Mouse (Mus musculus) liver, embryonic 15.5 days (tissue): ENCODE measurements at regions not wholly inside any gene's neighbourhood (a gene's known extent, or its start where the extent isn't known, plus 50 kb on each side); places are given as distances from the start of the nearest gene placed in this dataset.

Experiments
- ATAC-seq: fragments of 200-750 bp; cut with Nextera tagmentation; 2 replicates; pipeline ENCODE4 v1.8.0; 2017; ENCODE audit warnings: moderate number of reproducible peaks, mild to moderate bottlenecking, moderate library complexity; ENCODE audit not compliant: insufficient read depth
- H3K27ac ChIP-seq: fragments of 300-500 bp; sonication (generic); replicated peaks from 2 replicates; pipeline ENCODE4 v1.5.1; 2015; ENCODE audit warnings: mild to moderate bottlenecking, inconsistent platforms
- H3K27me3 ChIP-seq: fragments of 300-500 bp; sonication (generic); 2 replicates; pipeline ENCODE4 v1.6.1; 2015; ENCODE audit warnings: mild to moderate bottlenecking, inconsistent platforms
- H3K36me3 ChIP-seq: fragments of 300-500 bp; sonication (generic); replicated peaks from 2 replicates; pipeline ENCODE4 v1.6.1; 2015; ENCODE audit warnings: moderate library complexity, mild to moderate bottlenecking, inconsistent platforms
- H3K4me1 ChIP-seq: fragments of 300-500 bp; sonication (generic); replicated peaks from 2 replicates; pipeline ENCODE4 v1.6.1; 2015; ENCODE audit warnings: inconsistent platforms
- H3K4me2 ChIP-seq: fragments of 300-500 bp; sonication (generic); 2 replicates; pipeline ENCODE4 v1.6.1; 2015; ENCODE audit warnings: moderate library complexity, mild to moderate bottlenecking, inconsistent platforms
- H3K4me3 ChIP-seq: fragments of 300-500 bp; sonication (generic); replicated peaks from 2 replicates; pipeline ENCODE4 v1.5.1; 2015; ENCODE audit warnings: mild to moderate bottlenecking, inconsistent platforms
- H3K9ac ChIP-seq: fragments of 300-500 bp; sonication (generic); 2 replicates; pipeline ENCODE4 v1.6.1; 2015; ENCODE audit warnings: moderate library complexity, mild to moderate bottlenecking, inconsistent platforms
- H3K9me3 ChIP-seq: fragments of 300-500 bp; sonication (generic); replicated peaks from 2 replicates; pipeline ENCODE4 v1.6.1; 2016; ENCODE audit warnings: inconsistent platforms
- WGBS: fragments of 180-500 bp; shearing (Covaris S2); methylation state at CpG from one replicate; pipeline ENCODE4 v1.1.7; 2015; ENCODE audit warnings: mixed read lengths; ENCODE audit not compliant: insufficient replicate concordance; 5-methylcytosine and 5-hydroxymethylcytosine counted together

DNA sequence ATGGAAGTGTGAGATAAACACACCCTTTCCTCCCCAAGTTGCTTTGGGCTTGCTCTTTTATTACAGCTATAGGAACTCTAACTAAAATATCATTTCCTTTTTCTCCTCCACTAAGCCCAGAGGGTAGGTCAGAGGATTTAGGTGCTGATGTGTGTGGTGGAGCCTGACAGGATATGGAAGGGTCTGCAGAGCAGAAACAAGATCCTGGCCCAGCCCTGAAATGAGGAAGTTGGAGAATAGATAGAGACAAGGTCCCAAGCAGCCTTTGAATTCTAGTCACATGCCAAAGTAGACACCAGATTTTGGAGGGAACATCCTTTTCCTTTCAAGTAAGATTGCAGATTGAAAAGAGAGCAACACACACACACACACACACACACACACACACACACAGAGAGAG is 132.4 kb downstream of the Bmp2 start:
- Histone ChIP-seq H3K9ac (no peak overlapping the region), H3K4me1 (peaks cover 8% of the 10 kb centered on the region; the same call in 1 of the 2 replicates), H3K36me3 (no peaks in the 10 kb centered on the region), H3K9me3 (no peaks in the 10 kb centered on the region), H3K27ac (no peak overlapping the region), H3K4me3 (no peak overlapping the region), H3K27me3 (no peaks in the 10 kb centered on the region), H3K4me2 (no peak overlapping the region)
- ATAC-seq, result no peak

DNA sequence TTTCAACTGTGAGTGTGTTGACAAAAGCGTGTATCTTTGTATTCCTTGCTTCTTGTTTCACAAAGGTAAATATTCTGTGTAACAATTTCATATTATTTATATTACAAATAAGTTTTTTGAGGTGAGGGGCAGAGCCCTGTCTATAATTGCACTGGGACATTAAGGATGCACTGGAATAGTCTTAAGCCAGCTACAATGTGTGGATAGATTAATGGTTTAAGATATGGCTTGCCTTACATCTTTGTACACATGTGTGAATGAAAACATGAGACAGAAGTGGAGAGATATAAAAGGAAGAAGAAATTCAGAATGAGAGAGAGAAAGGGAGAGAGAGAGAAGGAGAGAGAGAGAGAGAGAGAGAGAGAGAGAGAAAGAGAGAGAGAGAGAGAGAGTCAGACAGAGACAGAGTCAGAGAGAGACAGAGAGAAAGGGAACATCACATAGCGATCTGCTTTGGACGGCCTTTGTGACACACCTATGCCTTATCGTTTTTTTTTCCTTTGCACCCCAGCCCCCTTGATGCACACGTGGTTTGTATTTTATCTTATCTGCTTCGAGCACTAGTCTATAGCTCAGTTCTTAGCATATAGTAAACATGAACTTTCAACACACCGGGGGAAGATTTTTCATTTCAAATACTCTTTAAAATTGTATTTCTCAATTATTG is 136.3 kb downstream of the Bmp2 start:
- H3K27me3 ChIP-seq, result no peaks in the 10 kb centered on the region
- no peaks in the 10 kb centered on the region for H3K9me3 ChIP-seq
- no peak overlapping the region for H3K4me3 ChIP-seq
- H3K9ac ChIP-seq, result no peak overlapping the region
- WGBS, result 37% methylated on average over 7 of the region's 7 CpGs
- H3K27ac ChIP-seq, result peak overlapping the region; percentile 64
- ATAC-seq, result peak; percentile 93
- H3K4me2 ChIP-seq, result peak overlapping the region; percentile 29
- no peaks in the 10 kb centered on the region for H3K36me3 ChIP-seq
- H3K4me1 ChIP-seq, result peaks cover 8% of the 10 kb centered on the region; the same call in 1 of the 2 replicates

DNA sequence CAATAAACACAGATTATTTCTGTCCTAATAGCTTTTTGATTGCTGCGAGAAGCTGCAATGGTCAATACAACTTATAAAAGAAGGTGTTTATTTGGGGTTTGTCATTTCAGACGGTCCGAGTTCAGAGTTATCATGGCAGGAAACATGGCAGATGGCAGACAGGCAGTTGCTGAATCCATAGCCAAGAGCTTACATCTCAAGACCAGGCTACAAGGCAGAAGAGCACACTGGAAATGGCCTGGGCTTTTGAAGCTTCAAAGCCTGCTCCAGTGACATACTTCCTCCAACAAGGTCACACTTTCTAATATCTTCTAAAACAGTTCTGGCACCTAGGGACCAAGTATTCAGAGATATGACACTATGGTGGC is 136.8 kb downstream of the Bmp2 start:
- H3K36me3 ChIP-seq, result no peaks in the 10 kb centered on the region
- H3K4me2 ChIP-seq, result 0 out of 2 replicates have a peak overlapping the region, but pooled peaks have one; percentile 29
- no peak overlapping the region for H3K4me3 ChIP-seq
- no peaks in the 10 kb centered on the region for H3K9me3 ChIP-seq
- no peaks in the 10 kb centered on the region for H3K27me3 ChIP-seq
- H3K27ac ChIP-seq, result peak overlapping the region; percentile 64
- peaks cover 8% of the 10 kb centered on the region; the same call in 1 of the 2 replicates for H3K4me1 ChIP-seq
- 52% methylated on average over 3 of the region's 3 CpGs for WGBS
- H3K9ac ChIP-seq, result no peak overlapping the region
- ATAC-seq, result peak; percentile 74

DNA sequence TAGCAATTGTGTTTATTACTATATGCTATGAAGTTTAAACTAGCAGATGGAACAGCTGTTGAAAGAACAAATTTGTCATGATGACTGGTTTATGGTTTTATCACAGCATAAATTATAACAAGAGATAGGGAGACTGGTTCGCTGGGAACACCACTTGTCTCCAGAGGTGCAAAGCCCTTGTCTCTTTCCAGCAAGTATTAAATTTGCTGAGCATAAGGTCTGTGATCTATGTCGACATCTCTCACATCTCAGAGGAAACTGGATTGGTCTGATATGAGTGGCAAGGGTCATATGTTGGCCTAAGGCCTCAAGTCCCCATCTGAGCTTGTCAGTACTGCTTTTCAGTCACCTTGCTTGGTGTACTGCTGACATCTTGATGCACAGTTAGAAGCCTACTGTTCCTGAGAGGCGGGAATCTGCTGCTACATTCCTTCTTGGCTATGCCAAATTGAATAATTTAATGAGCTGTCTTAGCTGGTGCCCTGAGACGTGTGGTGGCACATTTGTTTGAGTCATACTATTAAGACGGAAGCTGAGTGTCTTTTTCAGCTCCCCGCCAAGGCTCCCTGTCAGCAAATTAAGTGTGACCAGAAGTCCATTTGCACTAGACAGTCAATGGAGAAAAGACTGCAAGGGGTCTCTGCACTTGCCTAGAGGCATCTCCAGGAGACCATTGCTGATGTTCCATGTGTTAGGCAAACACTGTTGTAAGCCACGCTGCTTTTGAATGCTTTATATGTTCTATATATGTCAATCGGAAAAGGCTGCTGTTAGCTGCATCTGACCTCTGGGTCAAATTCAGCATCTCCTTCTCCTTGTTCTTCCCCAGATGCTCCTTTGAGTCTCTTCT is 157.0 kb downstream of the Bmp2 start:
- H3K9ac ChIP-seq, result no peak overlapping the region
- no peak overlapping the region for H3K4me3 ChIP-seq
- H3K27me3 ChIP-seq, result no peaks in the 10 kb centered on the region
- no peaks in the 10 kb centered on the region for H3K36me3 ChIP-seq
- ATAC-seq, result no peak
- WGBS, result 57% methylated on average over 8 of the region's 8 CpGs
- no peaks in the 10 kb centered on the region for H3K9me3 ChIP-seq
- H3K27ac ChIP-seq, result no peak overlapping the region
- no peak overlapping the region for H3K4me2 ChIP-seq
- H3K4me1 ChIP-seq, result no peaks in the 10 kb centered on the region

DNA sequence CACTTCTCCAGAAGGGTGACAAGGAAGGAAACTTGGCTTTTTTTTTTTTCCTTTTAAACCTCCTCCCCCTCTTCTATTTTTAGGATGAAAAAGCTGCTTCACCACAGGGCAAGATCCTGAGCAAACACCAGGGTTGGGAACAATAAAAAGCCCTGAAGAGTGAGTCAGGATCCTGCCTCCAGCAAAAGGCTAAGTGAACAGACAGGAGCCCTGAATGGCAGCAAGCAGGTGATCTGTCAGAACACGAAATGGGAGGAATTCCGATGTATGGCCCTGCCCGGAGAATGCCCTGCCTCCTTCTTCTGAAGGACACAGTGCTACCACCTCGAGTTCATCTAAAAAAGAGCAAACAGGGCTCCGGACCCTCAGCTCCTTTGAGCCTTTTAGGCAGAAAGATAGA is 164.3 kb downstream of the Bmp2 start:
- WGBS, result 31% methylated on average over 5 of the region's 5 CpGs
- Histone ChIP-seq H3K4me2 (no peak overlapping the region), H3K27ac (no peak overlapping the region), H3K4me1 (no peaks in the 10 kb centered on the region), H3K27me3 (no peaks in the 10 kb centered on the region), H3K9me3 (no peaks in the 10 kb centered on the region), H3K4me3 (no peak overlapping the region), H3K36me3 (no peaks in the 10 kb centered on the region), H3K9ac (no peak overlapping the region)
- ATAC-seq, result no peak

DNA sequence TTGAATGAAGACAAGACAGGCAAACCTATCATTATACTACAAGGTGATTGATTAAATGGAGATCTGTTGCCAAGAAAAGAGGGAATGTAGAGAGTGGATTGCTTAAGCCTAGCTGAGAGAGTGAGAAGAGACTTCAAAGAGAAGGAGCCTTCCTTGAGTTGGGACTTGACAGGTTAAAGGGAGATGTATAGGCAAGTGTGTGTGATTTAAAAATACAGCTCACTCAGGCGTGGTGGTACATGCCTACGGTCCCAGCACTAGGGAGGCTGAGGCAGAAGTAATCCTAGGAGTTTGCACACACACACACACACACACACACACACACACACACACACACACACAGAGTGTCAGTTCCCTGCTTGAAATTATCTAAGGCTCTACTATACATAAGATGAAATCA is 165.1 kb downstream of the Bmp2 start:
- 39% methylated on average over 2 of the region's 2 CpGs for WGBS

DNA sequence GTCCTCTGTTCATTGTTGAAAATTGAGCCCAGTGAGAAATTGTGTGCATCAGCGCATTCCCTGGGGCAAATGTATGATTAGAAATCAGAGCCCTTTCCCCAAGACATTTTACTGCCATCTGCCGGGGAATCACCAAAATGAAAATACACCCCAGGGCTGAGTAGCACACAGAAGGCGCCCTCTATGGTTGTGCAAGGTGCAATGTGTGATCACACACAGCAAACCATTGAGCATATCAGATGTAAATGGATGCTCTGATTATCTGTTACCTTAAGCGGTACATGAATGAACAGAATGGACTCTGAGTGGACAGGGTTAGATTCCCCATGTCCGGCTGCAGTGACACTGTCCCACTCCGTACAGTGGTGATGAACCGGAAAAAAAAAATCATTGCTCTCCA is 172.4 kb downstream of the Bmp2 start:
- H3K9me3 ChIP-seq, result no peaks in the 10 kb centered on the region
- H3K4me2 ChIP-seq, result no peak overlapping the region
- WGBS, result 62% methylated on average over 7 of the region's 7 CpGs
- no peak for ATAC-seq
- no peak overlapping the region for H3K9ac ChIP-seq
- no peak overlapping the region for H3K27ac ChIP-seq
- H3K4me3 ChIP-seq, result no peak overlapping the region
- H3K27me3 ChIP-seq, result no peaks in the 10 kb centered on the region
- H3K36me3 ChIP-seq, result no peaks in the 10 kb centered on the region
- H3K4me1 ChIP-seq, result no peaks in the 10 kb centered on the region

More for the DNA sequence above, 165.1 kb downstream of the Bmp2 start:
- Histone ChIP-seq H3K9me3 (no peaks in the 10 kb centered on the region), H3K27ac (no peak overlapping the region), H3K4me1 (no peaks in the 10 kb centered on the region), H3K27me3 (no peaks in the 10 kb centered on the region), H3K36me3 (no peaks in the 10 kb centered on the region), H3K9ac (no peak overlapping the region), H3K4me3 (no peak overlapping the region), H3K4me2 (no peak overlapping the region)
- ATAC-seq, result no peak

DNA sequence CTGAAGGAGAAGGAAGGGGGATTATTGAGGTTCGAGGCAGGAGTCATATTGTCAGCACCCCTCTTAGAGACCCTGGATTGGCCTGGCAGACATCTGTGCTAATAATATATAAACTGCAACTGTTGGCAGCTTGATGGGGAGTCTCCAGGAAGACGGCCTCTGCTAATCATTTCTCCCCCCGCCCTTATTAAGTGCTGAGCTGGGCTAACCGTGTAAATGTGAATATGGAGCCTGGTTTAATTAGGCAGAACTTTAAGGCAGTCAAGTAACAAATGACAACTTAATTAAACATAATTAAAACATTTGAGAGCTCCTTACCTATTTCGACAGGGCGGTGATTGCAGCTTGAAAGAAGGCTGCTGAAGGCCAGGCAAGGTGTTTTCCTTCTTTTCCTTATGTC is 172.8 kb downstream of the Bmp2 start:
- H3K36me3 ChIP-seq, result no peaks in the 10 kb centered on the region
- WGBS, result 67% methylated on average over 6 of the region's 6 CpGs
- H3K27me3 ChIP-seq, result no peaks in the 10 kb centered on the region
- no peak for ATAC-seq
- H3K4me1 ChIP-seq, result no peaks in the 10 kb centered on the region
- H3K27ac ChIP-seq, result no peak overlapping the region
- H3K4me2 ChIP-seq, result no peak overlapping the region
- no peak overlapping the region for H3K9ac ChIP-seq
- H3K9me3 ChIP-seq, result no peaks in the 10 kb centered on the region
- no peak overlapping the region for H3K4me3 ChIP-seq

DNA sequence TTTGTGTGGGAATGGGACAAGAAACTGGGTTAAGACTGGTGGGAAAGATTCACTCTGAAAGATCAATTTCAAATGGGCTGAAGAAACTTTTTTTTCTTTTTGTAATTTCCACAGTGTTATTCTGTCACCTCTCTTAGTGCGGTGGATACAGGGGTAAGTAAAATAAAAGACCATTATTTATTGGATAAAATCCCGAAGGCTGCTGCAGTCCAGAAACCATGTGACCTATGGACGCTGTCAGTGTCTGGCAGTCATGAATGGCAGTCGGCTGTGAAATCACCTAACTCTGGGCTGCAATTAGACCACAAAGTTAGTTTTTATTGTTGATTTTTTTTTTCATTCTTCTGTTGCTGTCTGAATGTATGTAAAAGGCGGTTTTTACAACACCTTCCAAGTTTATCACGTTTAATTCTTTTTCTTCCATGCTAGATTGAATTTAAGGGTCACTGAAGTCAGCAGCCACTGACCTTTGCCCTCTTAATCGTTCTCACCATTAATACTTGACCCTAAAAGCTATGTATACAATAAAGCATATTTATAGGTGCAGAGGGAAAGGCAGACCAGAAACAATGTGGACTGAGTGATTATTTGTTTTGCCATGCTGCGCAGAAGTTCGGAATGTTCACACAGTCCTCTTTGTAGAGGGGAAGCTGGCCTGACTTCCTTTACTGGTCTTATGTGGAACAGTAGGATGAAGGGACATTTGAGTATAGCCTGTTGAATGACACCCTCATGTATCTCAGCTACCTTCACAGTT is 182.7 kb downstream of the Bmp2 start:
- Histone ChIP-seq H3K27me3 (no peaks in the 10 kb centered on the region), H3K4me3 (no peak overlapping the region), H3K9ac (no peak overlapping the region), H3K27ac (no peak overlapping the region), H3K4me2 (no peak overlapping the region), H3K9me3 (no peaks in the 10 kb centered on the region), H3K4me1 (no peaks in the 10 kb centered on the region), H3K36me3 (no peaks in the 10 kb centered on the region)
- ATAC-seq, result no peak
- WGBS, result 56% methylated on average over 9 of the region's 9 CpGs

DNA sequence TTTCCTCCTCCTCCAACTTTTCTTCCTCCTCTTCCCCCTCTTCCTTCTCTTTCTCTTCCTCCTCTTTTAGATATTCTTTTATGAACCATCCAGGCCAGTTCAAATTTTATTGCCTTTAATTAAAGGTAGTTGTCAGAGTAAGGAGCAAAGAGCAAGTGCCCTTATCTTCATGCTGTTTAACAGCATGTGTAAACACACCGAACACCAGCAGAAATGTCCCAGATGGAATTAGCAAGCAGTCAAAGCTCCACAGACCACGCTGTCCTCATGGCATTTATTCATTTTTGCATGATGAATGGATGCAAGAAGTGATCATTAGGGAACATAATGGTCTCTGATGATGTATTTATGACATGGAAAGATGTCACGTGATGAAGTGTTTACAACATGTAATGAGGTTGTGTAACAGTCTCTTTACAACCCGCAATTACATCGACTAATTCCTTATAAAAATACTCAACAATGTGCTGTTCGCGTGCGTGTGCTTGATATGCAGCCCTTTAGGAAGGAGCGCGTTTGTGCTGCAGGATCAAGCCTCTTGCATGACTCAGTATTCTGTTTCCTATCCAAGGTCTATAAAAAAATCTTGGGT is 187.0 kb downstream of the Bmp2 start:
- ATAC-seq, result no peak
- Histone ChIP-seq H3K9ac (no peak overlapping the region), H3K4me3 (no peak overlapping the region), H3K4me2 (no peak overlapping the region), H3K27ac (no peak overlapping the region), H3K27me3 (no peaks in the 10 kb centered on the region), H3K9me3 (no peaks in the 10 kb centered on the region), H3K4me1 (no peaks in the 10 kb centered on the region), H3K36me3 (no peaks in the 10 kb centered on the region)
- 67% methylated on average over 10 of the region's 10 CpGs for WGBS

DNA sequence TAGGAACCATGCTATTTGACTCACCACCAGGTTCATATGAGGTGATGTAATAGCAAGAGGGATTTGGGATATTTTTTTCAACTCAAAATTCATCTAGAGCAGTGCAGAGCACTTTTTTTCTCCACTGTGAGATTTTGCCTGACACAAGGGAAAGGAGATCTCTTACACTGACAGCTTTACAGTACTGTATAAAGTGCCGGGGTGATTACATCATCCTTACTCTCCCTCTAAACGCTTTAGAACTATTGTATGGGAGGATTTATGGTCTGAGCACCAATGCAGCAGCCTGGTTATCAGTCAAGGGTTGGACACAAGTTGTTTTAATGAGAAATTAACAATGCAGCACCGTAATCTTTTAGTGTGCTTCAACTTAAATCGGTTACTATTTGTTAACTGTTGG is 196.5 kb downstream of the Bmp2 start:
- no peak for ATAC-seq
- Histone ChIP-seq H3K4me1 (no peaks in the 10 kb centered on the region), H3K9ac (no peak overlapping the region), H3K27me3 (no peaks in the 10 kb centered on the region), H3K27ac (no peak overlapping the region), H3K36me3 (no peaks in the 10 kb centered on the region), H3K4me2 (no peak overlapping the region), H3K4me3 (no peak overlapping the region), H3K9me3 (no peaks in the 10 kb centered on the region)
- WGBS, result 33% methylated on average over 4 of the region's 4 CpGs
